Mouse (Mus musculus): ENCODE data around the gene Adgrl4. TPM values are rescaled to one million over a fixed set of nuclear protein-coding genes. Genes with fewer than 3 reads are reported as not detected.

Adgrl4 gene
- total RNA-seq (2021) = 100 to 1,000 TPM in 1 of 2 experiments, 10 to 100 TPM in 1; 76.3 to 113 TPM

GRCm38 (mm10) chr3:151437693-151438092 is at the start of gene Adgrl4:
Gene Adgrl4 (plus strand): TSS chr3:151437887.
- intact Hi-C loops (cut with DNase I) = loop anchor here (2.0 to 5.0 kb wide), 3 partner anchors 55 to 113 kb away; no protein-coding TSS in a partner anchor
- peak; percentile 58 to 62 for DNase-seq

DNA sequence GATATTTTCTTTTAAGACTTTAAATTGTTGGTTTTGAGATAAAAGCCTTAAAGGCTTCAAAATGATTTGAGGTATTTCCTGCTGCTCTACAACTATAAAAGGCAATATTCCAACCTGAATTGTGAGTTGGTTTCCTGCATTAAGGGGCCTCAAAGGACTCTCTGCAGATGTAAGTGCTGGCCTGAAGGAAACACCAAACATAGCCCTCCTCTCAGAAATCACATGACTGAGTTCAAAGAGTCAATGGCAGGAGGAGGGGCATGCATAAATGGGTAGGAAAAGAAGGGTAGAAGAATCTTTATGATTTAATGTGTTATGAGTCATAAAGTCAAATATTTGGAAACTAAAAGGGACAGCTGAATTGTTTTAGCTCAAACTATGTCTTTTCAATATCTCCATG is 46.8 kb upstream of the Adgrl4 start:
- no peak for DNase-seq
- intact Hi-C loops (cut with DNase I) = no loop called here

DNA sequence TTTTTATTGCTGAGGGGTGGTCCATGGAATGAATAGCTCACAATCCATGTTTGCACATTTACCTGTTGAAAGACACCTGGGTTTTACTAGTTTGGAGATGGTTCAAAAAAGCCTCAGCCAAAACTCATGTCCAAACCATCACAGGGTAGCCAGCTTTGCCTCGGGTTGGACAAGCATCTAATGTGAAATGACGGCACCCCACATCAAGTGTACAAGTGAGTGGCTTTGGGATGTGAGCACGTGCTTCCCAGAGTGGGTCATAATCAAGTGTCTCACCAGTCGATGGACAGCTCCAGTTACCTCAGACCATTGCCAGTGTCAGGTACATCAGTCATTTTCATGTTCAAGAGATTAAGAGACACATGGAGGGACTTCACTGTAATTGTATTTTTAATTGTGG is 44.8 kb upstream of the Adgrl4 start:
- DNase-seq = no peak
- intact Hi-C loops (cut with DNase I) = no loop called here

- intact Hi-C loops (cut with DNase I) = no loop called here
- DNase-seq = no peak
Observed at GRCm38 (mm10) chr3:151393330-151393729, 44.4 kb upstream of the Adgrl4 start.

- no peak for DNase-seq
- intact Hi-C loops (cut with DNase I) = no loop called here
Observed at GRCm38 (mm10) chr3:151399270-151399669, 38.4 kb upstream of the Adgrl4 start.

GRCm38 (mm10) chr3:151411031-151411430 is 26.7 kb upstream of the Adgrl4 start:
- no peak for DNase-seq
- intact Hi-C loops (cut with DNase I) = no loop called here

GRCm38 (mm10) chr3:151411488-151411887 is 26.2 kb upstream of the Adgrl4 start:
- no peak for DNase-seq
- intact Hi-C loops (cut with DNase I) = no loop called here

DNA sequence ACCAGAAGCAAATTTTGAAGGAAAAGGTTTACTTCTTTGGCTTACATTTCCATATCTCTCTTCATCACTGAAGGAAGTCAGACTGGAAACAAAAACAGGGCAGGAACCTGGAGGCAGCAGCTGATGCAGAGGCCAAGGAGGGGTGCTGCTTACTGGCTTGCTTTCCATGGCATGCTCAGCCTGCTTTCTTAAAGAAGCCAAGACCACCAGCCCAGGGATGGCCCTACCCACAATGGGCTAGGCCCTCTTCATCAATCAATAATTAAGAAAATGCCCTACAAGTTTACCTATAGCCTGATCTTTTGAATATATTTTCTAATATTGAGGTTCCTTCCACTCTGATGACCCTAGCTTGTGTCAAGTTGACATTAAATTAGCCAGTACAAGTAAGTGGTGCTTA is 20.8 kb upstream of the Adgrl4 start:
- no peak for DNase-seq
- intact Hi-C loops (cut with DNase I) = no loop called here

GRCm38 (mm10) chr3:151417688-151418572 is 19.8 kb upstream of the Adgrl4 start:
- DNase-seq = no peak
- intact Hi-C loops (cut with DNase I) = no loop called here

DNA sequence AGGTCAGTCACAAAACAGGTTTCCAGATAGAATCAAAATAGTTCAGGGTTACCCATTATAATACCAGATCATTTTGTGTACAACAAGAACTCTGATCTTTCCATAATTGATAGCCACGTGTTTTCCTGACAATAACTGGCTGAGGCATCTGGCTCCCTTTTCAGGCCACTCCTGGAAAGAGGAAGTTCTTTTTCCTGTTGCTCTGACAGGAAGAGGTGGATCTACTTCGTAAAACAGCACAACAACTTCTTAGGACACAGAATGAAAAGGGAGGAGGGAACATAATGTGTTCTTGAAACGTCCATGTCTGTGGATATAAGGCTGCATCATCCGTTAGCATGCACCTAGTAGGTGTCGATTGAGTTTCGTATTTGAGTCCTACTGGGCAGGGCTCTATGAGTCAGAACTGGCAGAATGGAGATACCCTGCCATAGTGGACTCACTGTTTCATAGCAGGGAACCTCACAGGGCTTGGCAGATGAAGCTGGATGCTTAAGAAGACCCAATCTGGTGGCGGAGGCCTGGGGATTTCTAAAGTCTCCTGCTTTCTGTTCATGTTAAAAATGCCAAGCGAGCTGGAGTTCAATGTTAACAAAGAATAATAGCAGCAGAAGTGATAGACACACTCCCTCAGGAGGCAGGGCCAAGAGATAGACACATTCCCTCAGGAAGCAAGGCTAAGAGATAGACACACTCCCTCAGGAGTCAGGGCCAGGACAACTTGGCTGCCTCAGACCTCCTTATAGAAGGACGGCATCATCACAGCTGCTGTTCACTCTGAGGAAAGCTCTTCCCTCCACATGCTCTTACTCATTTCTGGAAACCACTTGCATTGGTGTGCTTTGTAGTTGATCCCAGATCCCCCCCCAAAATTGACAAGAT is 13.1 kb upstream of the Adgrl4 start:
- intact Hi-C loops (cut with DNase I) = loop anchor here (5.0 to 10.0 kb wide), 3 partner anchors 83 to 260 kb away; no protein-coding TSS in a partner anchor
- peak in 1 of 2 experiments; percentile 19 for DNase-seq

- intact Hi-C loops (cut with DNase I) = no loop called here
Observed at GRCm38 (mm10) chr3:151430106-151430505, 7.6 kb upstream of the Adgrl4 start.

GRCm38 (mm10) chr3:151431507-151431906 is 6.2 kb upstream of the Adgrl4 start:
- intact Hi-C loops (cut with DNase I) = no loop called here

More at GRCm38 (mm10) chr3:151430106-151430505, 7.6 kb upstream of the Adgrl4 start:
- DNase-seq = no peak

DNA sequence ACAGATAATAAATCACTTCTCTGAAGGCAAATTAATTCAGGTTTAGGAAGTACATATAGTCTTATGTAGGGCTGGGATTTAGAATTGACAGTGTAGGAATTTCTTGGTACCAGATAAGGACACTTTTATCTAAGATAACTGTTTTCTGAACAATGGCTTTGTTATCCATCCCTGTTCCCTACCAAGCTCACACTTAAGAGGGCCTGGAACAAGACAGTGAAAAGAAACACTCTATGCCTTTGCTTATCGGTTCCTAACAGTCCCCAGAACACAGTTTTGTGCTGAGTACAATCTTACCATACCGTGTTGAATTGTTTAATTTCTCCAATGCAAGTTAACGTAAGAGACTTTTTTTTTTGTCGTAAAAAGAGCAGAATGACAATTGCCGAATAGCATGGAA is 677 bp downstream of the Adgrl4 start:
- intact Hi-C loops (cut with DNase I) = loop anchor here (5.0 kb wide), 1 partner anchor 56 kb away; no protein-coding TSS in a partner anchor

More at GRCm38 (mm10) chr3:151431507-151431906, 6.2 kb upstream of the Adgrl4 start:
- no peak for DNase-seq

GRCm38 (mm10) chr3:151439976-151440375 is 2.3 kb downstream of the Adgrl4 start:
- intact Hi-C loops (cut with DNase I) = loop anchor here (5.0 kb wide), 1 partner anchor 58 kb away; no protein-coding TSS in a partner anchor
- DNase-seq = no peak

More for the DNA sequence above, 677 bp downstream of the Adgrl4 start:
- DNase-seq = no peak

GRCm38 (mm10) chr3:151442026-151442425 is 4.3 kb downstream of the Adgrl4 start:
- intact Hi-C loops (cut with DNase I) = no loop called here
- DNase-seq = no peak

GRCm38 (mm10) chr3:151443486-151443885 is 5.8 kb downstream of the Adgrl4 start:
- no peak for DNase-seq
- intact Hi-C loops (cut with DNase I) = no loop called here

DNA sequence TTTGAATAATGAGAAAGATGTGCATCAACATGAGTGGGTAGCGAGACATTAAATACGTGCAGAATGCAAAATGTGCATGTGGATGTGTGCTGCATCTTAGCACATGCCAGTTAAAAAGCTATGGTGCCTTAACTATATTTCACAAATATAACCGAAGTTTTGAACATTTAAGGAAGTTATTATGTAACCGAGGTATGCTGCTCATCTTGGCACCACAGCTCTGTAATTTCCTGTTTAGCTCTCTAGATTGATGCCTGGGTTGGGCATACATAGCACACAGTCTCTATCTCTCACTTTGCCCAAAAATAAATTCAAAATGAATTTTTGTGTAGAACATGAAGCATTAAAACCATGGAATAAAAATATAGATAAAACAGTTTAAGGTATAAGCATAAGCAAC is 6.6 kb downstream of the Adgrl4 start:
- no peak for DNase-seq
- intact Hi-C loops (cut with DNase I) = no loop called here

DNA sequence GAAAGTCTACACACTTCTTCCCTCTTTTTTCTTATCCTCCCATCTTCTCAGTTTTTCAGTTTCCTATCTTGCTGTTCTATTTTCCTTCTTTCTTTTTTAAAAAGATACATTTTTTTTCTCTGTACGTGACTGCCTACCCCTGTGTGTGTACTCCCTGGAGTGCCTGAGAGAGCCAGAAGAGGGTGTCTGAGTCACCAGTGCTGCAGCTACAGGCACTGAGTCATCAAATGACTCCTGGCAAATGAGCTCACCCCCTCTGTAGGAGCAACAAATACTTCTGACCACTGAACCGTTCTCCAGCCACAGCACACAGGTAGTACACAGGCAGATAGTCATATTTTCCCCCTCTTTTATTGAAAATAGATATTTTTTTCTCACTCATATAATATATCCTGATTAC is 8.2 kb downstream of the Adgrl4 start:
- DNase-seq = no peak
- intact Hi-C loops (cut with DNase I) = no loop called here

DNA sequence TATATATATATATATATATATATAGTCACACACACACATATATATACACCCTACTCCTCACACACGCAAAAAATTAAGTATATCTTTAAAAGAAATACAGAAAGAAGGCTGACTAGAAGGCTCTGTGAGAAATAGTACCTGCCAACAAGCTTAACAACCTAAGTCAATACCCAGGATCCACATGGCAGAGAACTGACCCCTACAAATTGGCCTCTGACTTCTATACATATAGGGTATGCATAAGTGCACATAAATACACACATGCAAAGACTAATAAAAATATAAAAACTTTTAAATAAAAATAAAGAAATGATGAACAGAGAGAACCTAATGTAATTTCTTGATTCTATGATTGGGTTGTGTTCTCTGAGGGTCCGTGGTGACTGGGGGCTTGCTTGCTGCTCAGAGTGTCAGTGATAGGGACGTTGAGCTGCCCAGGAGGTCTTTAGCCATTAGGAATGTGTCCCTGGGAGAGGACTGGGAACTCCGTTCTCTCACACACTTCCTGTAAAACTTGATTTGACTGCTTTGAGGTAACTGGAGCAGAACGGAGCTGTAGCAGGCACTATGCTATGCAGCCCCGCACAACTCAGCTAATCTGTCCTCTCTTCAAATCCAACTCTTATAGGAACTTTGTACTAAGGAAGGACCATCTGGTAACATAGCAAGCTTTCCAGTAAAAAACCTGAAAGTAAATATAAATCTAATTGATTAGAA is 17.5 kb downstream of the Adgrl4 start:
- intact Hi-C loops (cut with DNase I) = no loop called here
- no peak for DNase-seq

DNA sequence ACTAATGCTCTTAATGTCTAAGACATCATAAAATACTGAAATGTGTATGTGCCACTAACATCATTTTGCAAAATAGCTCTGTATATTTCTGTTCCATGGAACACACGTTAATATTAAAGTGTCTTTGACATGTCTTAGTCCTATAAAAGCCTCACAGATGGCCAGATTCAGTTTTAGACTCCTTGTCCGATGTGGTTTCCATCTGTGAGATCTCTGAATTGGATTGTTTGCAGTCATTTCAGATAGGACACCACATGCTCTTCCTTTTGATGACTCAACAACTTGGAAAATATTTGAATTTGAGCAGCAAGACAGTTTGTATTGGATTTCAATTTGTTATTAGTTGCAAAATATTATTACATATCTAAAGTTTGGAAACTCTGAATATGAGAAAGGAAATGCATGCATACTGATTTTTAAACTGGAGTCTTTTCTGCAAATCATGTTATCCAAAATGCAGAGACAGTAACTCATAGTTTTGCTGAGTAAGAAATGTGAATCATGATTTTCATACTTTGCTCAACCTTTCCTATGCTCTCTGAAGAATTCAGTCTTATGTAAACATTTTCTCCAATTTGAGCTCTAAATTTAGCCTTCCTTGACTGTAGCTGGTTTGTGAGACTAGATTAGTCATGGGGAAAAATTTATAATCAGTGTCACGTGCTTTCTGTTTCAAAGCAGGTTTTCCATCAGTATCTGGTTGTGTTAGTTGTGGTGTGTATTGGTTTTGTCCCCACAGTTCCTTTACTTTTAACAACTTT is 21.9 kb downstream of the Adgrl4 start:
- DNase-seq = no peak
- intact Hi-C loops (cut with DNase I) = no loop called here
